Mouse (Mus musculus) activated CD4-positive, CD25-positive, alpha-beta regulatory T cell, adult 4 months (primary cell): ENCODE measurements around the gene Atl1. TPM values are rescaled to one million over a fixed set of nuclear protein-coding genes. Genes with fewer than 3 reads are reported as not detected.

Experiments used
- ATAC-seq: one replicate; pipeline ENCODE4 v1.8.0; 2017
- polyA plus RNA-seq, 2 experiments: library from polyadenylated mRNA; unstranded; fragments of 100-300 nt; shearing (Covaris generic); gene quantifications; one replicate each; pipeline ENCODE4 v1.2.1; 2017

The Atl1 gene
- under 1 TPM in 1 of 2 experiments, not detected in 1; 0.91 TPM for polyA plus RNA-seq

DNA sequence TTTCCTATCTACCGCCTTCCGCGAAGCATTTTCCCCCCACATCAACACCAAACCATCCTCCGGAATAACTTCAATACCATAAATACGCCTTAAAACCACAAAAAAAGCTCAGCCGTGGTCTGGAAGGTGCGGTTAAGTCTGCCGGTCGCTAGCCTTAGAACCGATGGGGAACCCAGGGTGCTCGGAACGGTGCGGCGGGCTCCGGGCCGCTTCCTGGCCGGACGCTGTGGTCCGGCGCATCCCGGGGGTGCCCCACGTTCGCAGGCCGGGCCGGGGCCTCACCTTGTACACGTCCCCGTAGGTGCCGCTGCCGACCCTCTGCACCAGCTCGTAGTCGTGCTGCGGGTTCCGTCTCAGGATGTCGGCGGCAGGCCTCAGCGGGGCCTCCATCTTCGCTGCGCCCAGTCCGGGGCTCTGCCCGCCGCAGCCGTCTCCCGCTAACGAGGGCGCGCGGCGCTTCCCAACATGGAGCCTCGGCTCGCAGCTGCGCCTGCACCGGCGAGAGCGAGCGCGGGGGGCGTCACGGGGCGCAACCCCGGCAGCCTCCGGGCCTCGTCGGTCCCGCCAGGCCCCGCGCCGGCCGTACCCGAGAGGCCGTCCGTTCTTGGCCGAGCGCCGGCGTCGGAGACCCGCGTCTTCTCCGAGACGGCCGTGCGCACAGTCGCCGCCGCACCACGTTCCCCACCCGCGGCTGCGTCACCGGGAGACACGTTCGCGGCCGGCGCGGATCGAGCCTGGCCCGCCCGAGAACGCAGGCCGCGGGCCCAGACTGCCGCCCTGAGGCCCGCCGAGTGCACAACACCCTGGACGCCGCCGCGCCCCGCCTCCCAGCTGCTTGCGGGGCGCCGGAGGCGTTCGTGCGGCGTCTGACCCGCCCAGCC is at the start of gene Atl1, which contains the start of gene Map4k5:
Gene Atl1 (plus strand): TSS at position 244 of the 881 bp plus-strand sequence.
Gene Map4k5 (minus strand): TSS at position 830 of the 881 bp plus-strand sequence.
- ATAC-seq, result peak; percentile 91

DNA sequence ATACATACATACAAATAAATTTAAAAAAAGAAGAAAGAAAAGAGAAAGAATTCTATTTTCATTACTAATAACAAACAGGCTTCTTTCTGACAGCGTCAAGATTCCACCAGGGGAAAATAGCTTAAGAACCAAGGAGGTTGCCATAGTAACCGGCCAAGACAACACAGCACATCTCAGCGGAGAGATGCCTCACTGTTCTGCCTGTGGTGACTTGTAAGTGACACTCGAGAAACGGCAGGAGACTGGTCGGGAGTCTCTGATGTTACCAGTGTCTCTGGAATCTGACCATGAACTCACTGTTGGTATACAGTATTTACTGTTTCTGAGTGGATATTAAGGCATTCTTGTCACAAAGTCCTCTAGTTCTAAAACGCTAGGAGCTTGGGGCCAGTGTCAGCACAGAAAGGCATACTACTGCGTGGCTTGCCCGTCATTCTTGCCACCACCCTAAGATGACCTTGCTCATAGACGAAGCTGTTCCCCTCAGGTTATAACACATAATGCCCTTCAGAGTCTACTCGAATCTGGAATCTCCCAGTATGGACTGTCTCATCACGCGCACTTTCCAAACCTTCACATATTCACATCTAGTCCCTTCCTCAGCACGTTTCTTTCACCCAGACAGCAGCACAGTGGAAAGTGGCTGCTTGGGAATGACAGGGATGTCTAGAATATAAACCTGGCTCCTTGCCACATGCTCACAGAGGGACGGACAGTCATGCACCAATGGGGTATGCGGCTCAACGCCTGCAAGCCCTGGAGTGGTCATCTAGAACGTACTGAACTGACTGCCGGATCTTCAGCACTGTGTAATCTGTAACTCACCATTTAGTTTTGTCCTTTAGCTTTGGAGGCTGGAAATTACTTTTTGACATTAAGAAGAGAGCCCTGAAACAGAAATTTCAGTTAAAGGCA is 48.6 kb upstream of the Atl1 start:
- ATAC-seq, result no peak

DNA sequence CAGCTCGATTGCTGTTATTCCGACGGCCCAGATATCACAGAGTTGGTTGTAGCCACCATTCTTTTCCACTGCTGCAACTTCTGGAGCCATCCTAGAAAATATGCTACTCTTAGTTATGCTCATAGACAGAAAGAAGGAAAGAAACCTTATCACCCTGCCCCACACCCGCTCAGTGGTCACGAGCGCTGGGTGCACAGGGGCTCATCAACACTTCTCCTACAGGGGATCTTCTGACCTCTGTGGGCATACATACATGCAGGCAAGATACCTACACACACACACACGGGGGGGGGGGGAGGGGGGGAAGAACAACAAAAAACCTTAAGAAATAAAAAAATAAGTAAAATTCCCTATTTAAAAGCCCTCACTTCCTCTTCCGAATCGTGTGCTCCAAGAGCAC is 46.7 kb upstream of the Atl1 start:
- ATAC-seq, result no peak

DNA sequence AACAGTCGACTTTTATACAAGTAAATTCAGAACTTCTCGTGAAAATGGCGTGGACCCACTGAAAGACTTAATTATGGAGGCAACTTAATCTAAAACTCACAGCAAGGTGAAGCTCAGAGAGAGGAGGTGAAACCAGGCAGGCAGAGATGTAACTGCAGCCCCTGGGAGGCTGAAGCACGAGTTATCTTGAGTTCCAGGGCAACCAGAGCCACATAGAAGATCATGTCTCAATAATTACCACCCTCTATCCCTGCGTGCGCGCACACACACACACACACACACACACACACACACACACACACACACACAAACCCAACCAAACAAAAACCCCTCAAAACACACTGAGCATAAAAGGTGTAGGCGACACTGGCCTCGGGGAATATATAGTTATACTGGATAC is 45.9 kb upstream of the Atl1 start:
- ATAC-seq, result no peak

DNA sequence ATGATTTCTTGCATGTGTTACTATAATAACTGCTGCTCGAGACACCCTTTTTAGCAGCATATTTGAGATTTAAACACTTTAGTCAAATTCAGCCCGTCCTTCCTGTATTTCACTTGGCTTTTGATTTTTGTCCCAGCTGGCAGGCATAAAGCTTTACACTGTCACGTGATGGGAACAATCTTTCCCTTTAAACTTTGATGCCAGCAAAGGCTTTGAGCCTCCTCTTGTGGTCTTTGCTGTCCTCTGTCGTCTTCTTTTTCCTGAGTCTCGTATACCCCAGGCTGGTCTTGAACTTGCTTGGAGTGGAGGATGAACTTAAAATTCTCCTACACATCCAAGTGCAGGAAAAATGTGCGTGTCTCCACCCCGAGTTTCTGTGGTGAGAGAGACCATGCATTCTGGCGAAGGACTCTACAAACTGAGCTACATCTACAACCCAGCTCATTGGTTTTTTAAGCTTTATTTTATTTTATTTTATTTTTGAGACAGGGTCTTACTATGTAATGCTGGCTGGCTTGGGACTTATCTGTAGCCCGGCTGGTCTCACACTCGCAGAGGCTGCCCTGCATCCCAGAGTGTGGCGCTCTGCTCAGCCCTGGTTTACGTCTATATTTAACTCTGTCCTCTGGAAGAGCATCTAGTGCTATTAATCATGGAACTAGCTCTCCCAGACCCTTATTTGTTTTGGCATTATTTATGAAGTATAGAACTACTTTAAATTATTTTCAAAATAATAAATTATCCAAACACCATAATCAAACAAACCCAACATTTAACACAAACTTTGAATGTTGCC is 44.1 kb upstream of the Atl1 start:
- no peak for ATAC-seq

DNA sequence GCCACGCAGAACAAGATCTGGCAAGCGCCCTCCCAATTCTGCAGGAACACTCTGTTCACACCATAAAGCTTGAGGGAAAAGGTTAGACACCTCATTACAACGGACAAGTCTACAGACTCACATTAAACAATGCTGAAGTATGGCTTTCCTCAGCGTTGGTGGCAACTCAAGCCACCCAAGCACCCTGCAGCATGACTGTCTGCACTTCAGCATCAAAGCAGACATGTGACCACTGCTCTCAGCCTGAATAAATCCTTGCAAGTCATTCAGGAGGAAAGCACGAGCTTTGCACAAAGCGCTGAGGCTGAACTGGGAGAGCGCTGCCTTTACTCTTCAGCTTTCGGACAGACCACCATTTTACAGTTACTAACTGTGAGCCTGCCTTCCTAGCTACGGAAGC is 40.1 kb upstream of the Atl1 start:
- no peak for ATAC-seq

DNA sequence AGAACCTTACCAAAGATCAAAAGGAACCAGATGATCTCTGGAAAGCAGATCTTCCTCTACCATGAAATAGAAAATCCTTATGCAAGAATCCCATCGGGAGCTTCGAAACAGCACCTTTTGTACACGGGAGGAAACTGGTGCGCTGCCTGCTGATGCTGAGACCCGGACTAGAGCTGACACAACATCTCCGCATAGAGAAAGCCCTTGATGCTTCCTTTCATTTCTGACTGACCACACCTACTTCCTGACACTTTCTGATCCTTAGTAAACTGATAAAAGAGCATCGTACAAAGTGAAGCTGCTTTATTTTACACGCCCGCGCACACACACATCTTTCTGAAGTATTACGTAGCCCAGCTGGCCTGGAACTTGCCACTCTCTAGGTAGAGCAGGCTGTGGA is 39.0 kb upstream of the Atl1 start:
- peak; percentile 52 for ATAC-seq

DNA sequence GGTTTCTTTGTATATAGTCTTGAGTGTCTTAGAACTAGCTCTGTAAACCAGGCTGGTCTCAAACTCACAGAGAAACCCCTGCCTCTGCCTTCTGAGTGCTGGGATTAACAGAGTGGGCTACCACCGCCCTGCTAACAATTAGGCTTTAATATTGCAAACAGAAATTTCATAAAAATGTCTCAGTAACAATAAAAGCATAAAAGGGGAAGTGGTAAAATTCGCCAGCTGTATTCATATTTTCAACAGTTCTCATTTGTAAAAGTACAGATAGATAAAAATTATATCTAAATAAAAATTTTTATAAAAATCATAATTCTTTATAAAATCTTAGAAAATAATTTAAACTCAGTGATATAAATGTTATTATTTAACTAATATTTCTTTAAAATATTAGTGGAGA is 38.5 kb upstream of the Atl1 start:
- no peak for ATAC-seq

DNA sequence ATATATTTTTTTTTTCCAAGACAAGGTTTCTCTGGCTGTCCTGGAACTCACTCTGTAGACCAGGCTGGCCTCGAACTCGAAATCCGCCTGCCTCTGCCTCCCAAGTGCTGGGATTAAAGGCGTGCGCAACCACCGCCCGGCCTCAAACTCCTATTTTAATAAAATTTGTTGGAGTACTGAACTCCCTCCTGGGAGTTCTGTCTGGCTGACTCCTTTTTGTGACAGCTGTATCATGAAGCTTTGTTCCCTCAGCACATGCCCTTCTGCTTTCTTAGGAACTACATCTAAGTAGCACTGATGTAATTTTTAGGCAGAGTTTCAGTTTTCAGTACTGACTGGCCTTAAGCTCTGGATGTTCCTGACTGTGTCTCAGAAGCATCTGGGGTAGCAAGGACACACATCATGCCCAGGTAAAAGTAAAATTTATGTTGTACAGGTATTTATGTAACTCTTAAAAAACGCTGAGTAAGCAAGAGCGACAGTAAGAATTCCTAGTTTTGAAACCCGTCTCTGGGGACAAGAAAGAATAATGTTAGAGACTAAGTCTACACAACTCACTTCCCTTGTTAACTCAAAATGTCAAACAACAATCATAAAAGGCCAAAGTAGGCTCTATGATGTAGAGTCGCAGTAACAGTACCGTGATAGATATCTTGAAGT is 36.6 kb upstream of the Atl1 start:
- ATAC-seq, result no peak

DNA sequence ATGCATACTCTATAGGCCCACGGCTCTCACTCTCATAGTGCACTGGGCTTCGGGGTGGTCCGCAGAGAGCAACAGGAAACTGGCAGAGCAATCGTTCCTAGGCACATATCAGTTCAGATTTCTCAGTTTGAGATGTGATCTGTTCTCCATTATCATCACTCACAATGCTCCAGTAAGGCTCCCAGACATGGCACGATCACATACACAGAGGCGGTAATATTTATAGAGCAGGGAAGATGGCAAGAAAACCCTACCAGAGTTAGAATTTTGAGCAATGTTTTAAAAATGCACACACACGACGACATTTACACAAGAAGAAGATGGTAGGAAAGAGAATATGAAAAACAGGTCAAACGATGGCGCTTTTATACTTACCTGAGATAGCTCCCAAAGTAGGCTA is 36.0 kb upstream of the Atl1 start:
- ATAC-seq, result no peak

DNA sequence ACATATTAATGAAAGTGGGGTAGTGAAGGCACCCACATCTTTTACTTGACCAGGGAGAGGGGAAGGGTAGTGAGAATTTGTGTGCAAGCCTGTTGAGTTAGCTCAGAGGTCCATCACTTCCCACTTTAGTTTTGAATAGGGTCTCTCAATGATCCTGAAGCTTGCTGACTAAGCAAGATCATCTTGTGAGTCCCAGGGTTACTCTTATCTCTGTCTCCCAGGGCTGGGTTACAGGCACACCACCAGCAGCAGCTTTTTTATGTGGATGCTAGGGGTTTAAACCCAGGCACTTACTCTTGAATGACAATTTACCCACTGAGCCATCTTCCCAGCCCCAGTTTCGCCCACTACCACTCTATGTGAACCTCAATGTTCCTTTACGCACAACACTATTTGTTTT is 34.8 kb upstream of the Atl1 start:
- no peak for ATAC-seq

DNA sequence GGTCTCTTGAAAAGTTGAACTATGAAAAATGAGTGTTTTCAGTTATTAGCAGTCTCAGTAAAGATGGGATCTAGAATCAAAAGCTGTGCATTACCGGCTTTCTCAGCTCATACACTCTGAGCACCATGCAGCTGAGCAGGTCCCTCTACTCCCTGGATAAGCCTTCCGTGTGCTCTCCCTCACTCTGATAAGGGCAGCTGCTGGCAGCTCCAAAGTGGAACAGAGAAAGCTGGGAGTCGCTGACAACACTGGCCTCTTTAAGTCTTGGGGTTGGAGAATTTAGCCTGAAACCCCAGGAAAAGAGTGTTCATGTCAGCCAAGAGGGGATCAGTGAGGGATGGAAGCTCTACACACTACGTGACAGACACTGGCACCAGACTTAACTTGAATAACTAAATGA is 33.6 kb upstream of the Atl1 start:
- no peak for ATAC-seq

DNA sequence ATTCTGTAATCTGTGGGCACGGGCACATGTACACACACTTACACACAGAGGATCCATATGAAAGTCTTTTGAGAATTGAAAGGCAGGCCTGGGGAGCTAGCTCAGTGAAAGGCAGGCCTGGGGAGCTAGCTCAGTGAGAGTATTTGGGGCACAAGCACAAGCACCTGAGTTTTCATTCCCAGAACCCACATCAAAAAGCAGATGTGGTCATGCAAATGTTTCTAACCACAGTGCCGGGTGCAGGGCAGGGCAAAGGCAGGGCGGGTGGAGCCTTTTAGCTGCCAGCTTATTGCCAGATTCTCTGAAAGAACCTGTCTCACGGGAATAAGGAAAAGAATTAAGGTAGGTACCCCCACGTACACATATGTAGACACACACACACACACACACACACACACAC is 28.9 kb upstream of the Atl1 start:
- ATAC-seq, result peak; percentile 98

DNA sequence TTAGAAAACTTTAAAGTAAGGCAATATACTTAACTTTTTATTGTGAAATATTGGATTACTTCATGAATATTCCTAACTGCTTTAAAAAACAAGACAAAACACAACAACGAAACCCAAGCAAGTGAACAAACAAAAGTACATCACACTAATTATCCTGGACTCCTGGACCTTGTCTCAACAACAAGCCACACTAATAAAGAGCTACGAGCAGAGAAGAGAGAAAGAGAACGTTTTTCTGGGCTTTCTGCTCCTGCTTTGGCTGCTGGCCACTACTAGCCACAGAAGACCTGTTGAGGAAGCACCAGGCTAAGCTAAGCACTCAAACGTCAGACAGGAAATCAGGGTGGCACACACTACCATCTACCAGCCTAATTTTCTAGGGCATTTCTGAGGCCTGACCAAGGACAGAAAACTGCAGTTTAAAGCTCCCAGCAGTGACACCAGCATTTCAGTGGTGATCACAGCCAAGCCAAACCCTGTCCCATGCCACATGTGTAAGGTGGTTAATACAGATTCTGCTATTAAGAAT is 28.2 kb upstream of the Atl1 start:
- peak; percentile 55 for ATAC-seq

DNA sequence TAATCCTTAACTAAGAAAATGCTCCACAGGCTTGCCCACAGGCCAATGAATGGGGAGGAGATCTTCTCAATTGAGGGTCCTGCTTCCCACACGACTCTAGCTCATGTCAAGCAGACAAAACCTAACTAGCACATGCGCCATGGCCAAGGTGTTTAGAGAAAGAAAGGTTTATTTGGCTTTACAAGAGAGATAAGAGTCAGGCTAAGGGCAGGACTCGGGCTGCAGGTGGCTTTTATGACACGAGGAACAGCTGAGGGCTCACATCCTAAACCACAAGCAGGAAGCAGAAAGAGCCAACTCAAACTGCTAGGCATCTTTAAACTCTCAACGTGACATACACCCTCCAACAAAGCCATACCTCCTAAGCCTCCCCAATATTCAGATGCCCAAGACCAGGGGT is 25.1 kb upstream of the Atl1 start:
- no peak for ATAC-seq

DNA sequence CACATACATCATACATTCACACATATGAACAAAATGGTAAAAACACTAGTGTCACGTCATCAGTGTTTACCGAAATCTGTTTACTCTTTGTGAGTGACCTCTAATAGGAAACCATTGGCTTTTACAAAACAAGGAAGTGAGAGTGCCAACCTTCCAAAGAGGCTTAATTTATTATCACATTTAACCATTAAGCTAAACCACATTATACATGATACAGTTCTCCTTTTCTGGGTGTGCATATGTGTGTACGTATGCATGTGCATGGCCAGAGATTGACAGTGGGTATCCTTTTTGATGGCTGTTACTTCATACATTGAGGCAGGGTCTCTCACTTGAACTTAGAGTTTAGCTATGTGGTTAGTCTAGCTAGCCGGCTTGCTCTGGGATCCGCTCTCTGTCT is 20.8 kb upstream of the Atl1 start:
- no peak for ATAC-seq

DNA sequence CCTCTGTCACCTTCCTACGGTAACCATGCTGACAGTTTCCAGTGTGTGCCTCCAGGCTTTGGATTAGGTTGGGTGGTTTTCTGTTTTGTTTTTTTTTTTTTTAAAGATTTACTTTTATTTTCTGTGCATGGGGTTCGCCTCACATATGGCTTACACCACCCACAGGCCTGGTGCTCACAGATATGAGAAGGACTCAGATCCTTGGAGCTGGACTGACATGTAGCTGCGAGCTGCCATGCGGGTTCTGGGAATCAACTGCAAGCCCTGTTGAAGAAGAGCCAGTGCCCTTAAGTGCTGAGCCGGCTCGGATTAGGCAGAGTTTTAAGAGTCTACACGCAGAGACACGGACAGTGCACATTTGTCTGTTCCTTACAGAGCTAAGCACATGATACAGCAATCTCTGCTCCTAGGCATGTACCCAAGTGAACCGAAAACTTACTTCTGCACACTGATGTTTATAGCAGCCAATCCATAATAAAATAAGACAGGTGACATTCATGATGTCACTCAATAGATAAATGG is 14.5 kb upstream of the Atl1 start:
- no peak for ATAC-seq

DNA sequence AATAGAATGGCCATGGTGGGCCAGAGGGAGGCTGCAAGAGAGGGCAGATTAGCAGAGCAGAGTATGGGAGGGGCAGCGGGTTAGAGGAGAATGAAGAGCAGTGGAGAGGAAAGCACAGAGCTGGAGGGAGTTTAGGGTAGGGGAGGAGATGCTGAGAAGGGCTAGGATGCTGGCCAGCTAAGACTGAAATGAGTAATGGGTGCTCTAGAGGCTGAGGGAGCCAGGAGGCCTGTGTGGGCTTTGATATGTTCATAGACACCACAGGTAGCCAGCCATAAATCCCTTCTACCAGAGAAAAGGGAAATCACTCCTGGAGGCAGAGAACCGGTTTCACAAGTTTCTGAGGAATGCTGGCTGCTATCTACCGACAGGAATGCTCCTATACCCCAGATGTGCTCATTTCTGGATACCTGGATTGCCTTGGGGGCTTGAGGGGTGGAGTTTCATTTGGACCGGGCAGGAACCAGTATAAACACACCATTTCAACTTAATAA is 13.2 kb upstream of the Atl1 start:
- ATAC-seq, result no peak

DNA sequence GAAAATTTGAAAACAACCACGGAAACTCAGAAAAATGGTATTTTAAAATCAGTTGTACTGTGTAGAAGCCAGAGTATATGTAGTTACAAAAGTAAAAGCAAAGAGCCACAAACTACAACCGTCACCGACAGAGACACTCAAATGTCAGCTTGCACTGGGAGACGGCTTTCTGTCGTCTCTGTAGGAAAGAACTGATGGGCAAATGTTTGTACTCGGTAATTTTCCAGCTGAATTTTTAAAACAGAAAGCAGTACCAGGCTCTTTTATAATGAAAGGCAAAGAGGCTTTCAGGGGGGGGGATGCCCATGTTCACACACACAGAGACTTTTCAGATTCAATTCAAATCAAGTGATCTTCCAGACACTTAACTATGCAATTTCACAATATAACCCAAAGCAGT is 12.7 kb upstream of the Atl1 start:
- ATAC-seq, result no peak

DNA sequence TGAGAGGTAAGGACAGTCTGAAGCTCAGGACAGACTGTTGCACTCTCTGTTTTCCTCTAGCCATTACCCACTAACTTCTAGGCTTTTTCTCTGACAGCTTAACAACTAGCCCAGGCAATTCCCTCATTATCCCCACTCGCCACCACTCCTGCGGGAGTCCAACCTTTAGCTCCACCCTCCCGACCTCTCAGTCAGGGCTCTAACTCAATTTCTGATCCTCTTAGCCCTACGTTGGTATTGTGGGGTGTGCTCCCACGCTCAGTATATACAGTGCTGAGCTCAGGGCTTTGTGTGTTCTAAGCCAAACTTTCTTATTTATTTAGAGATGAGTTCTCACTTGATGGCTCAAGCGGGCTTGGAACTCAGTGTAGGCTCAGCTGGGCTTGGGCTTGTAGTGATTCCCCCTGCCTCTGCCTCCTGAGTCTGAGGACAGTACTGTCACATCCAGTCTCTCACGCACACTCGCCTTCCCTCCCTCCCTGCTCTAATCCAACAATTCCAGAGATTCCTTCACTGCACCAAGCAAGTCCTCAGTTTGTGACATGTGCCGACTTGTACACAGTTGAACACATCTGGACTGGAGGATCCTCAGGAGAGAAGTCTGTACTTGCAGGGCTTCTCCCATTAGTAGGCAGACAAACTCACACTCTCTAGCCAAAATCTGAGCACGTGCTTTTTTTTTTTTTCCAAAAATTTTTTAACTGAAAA is 11.1 kb upstream of the Atl1 start:
- ATAC-seq, result no peak

DNA sequence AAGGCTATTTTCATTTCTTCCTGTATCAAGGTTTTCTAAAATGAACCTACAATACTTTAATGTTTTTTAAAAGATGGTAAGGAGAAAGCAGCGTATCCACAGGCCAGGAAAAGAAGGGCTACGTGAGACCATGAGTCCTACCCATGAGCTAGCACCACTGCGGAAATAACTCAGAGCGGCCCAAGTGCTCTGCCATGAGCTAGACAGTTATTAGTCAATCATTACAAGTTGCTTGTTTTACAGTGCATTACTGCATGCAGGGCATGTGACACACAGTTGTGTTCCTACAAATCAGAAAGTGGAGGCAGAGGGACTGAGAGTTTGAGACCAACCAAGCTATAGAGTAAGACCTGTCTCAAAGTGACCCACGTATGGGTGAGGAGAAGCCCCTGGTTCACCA is 8.4 kb upstream of the Atl1 start:
- ATAC-seq, result no peak
